Mouse (Mus musculus): ENCODE measurements around the gene Zan. TPM values are rescaled to one million over a fixed set of nuclear protein-coding genes. Genes with fewer than 3 reads are reported as not detected.

Gene Zan
- polyA plus RNA-seq, 1 experiment from 2014 or later = 0.15 TPM

- no peak for ATAC-seq (ENCODE audit: low FRiP score)
- Histone ChIP-seq H3K4me2 (replicated peaks) (no peak overlapping the region), H3K27ac (no peak overlapping the region), H3K27me3 (no peaks in the 10 kb centered on the region), H3K9ac (no peak overlapping the region), H3K36me3 (no peaks in the 10 kb centered on the region), H3K4me3 (no peak overlapping the region), H3K9me3 (replicated peaks) (no peaks in the 10 kb centered on the region), H3K4me1 (no peaks in the 10 kb centered on the region)
- 63% methylated on average over 4 of the region's 4 CpGs for WGBS
Observed at GRCm38 (mm10) chr5:137491559-137491958, 14.7 kb upstream of the Zan start.

- H3K36me3 ChIP-seq = no peaks in the 10 kb centered on the region
- no peak for ATAC-seq (ENCODE audit: low FRiP score)
- H3K4me1 ChIP-seq = peaks cover 15% of the 10 kb centered on the region
- no peak overlapping the region for H3K9ac ChIP-seq
- no peaks in the 10 kb centered on the region for H3K9me3 ChIP-seq (replicated peaks)
- 90% methylated on average over 7 of the region's 7 CpGs for WGBS
- H3K4me3 ChIP-seq = no peak overlapping the region
- H3K27me3 ChIP-seq = peaks cover 11% of the 10 kb centered on the region
- no peak overlapping the region for H3K4me2 ChIP-seq (replicated peaks)
- H3K27ac ChIP-seq = no peak overlapping the region
Observed at GRCm38 (mm10) chr5:137487616-137488015, 10.8 kb upstream of the Zan start.

GRCm38 (mm10) chr5:137485851-137486155 is 8.9 kb upstream of the Zan start:
- H3K4me1 ChIP-seq = peaks cover 18% of the 10 kb centered on the region
- peaks cover 11% of the 10 kb centered on the region for H3K27me3 ChIP-seq
- peak overlapping the region; percentile 62 for H3K4me2 ChIP-seq (replicated peaks)
- under 1% methylated on average over 17 of the region's 17 CpGs for WGBS
- H3K9me3 ChIP-seq (replicated peaks) = no peaks in the 10 kb centered on the region
- H3K27ac ChIP-seq = no peak overlapping the region
- no peaks in the 10 kb centered on the region for H3K36me3 ChIP-seq
- ATAC-seq (ENCODE audit: low FRiP score) = no peak
- H3K9ac ChIP-seq = peak overlapping the region; percentile 42
- H3K4me3 ChIP-seq = peak overlapping the region; percentile 31

- H3K27ac ChIP-seq = no peak overlapping the region
- H3K27me3 ChIP-seq = peaks cover 11% of the 10 kb centered on the region
- peaks cover 18% of the 10 kb centered on the region for H3K4me1 ChIP-seq
- 4% methylated on average over 29 of the region's 30 CpGs for WGBS
- ATAC-seq (ENCODE audit: low FRiP score) = no peak
- peak overlapping the region; percentile 62 for H3K4me2 ChIP-seq (replicated peaks)
- H3K9me3 ChIP-seq (replicated peaks) = no peaks in the 10 kb centered on the region
- no peaks in the 10 kb centered on the region for H3K36me3 ChIP-seq
- peak overlapping the region; percentile 42; the same call in 1 of the 2 replicates for H3K9ac ChIP-seq
- peak overlapping the region; percentile 31 for H3K4me3 ChIP-seq
Observed at GRCm38 (mm10) chr5:137485071-137485850, 8.4 kb upstream of the Zan start.

- H3K27ac ChIP-seq = no peak overlapping the region
- no peak overlapping the region for H3K4me3 ChIP-seq
- WGBS = 8% methylated on average over 8 of the region's 8 CpGs
Observed at GRCm38 (mm10) chr5:137481897-137482296, 5.0 kb upstream of the Zan start.

GRCm38 (mm10) chr5:137481138-137481537 is 4.3 kb upstream of the Zan start:
- Histone ChIP-seq H3K9ac (no peak overlapping the region), H3K4me3 (no peak overlapping the region), H3K27ac (no peak overlapping the region), H3K4me2 (replicated peaks) (no peak overlapping the region), H3K4me1 (peaks cover 17% of the 10 kb centered on the region), H3K36me3 (no peaks in the 10 kb centered on the region), H3K9me3 (replicated peaks) (no peaks in the 10 kb centered on the region), H3K27me3 (peaks cover 11% of the 10 kb centered on the region)
- no peak for ATAC-seq (ENCODE audit: low FRiP score)

More at GRCm38 (mm10) chr5:137481897-137482296, 5.0 kb upstream of the Zan start:
- Histone ChIP-seq H3K36me3 (no peaks in the 10 kb centered on the region), H3K4me2 (replicated peaks) (no peak overlapping the region), H3K27me3 (peaks cover 11% of the 10 kb centered on the region), H3K4me1 (peaks cover 18% of the 10 kb centered on the region), H3K9me3 (replicated peaks) (no peaks in the 10 kb centered on the region), H3K9ac (no peak overlapping the region)
- no peak for ATAC-seq (ENCODE audit: low FRiP score)

- Histone ChIP-seq H3K36me3 (no peaks in the 10 kb centered on the region), H3K27ac (no peak overlapping the region), H3K4me1 (no peaks in the 10 kb centered on the region), H3K9ac (no peak overlapping the region), H3K4me2 (replicated peaks) (no peak overlapping the region), H3K9me3 (replicated peaks) (no peaks in the 10 kb centered on the region), H3K27me3 (no peaks in the 10 kb centered on the region), H3K4me3 (no peak overlapping the region)
- 22% methylated on average over 2 of the region's 2 CpGs for WGBS
- ATAC-seq (ENCODE audit: low FRiP score) = no peak
Observed at GRCm38 (mm10) chr5:137474351-137474750, 2.5 kb downstream of the Zan start.

GRCm38 (mm10) chr5:137472252-137472904 is 4.5 kb downstream of the Zan start:
- Histone ChIP-seq H3K9me3 (replicated peaks) (no peaks in the 10 kb centered on the region), H3K27ac (no peak overlapping the region), H3K27me3 (no peaks in the 10 kb centered on the region), H3K9ac (no peak overlapping the region), H3K36me3 (no peaks in the 10 kb centered on the region), H3K4me2 (replicated peaks) (no peak overlapping the region), H3K4me3 (no peak overlapping the region), H3K4me1 (no peaks in the 10 kb centered on the region)
- WGBS = 76% methylated on average over 5 of the region's 5 CpGs
- no peak for ATAC-seq (ENCODE audit: low FRiP score)

GRCm38 (mm10) chr5:137466946-137467345 is 9.9 kb downstream of the Zan start:
- H3K9me3 ChIP-seq (replicated peaks) = no peaks in the 10 kb centered on the region
- H3K27me3 ChIP-seq = no peaks in the 10 kb centered on the region
- H3K4me2 ChIP-seq (replicated peaks) = no peak overlapping the region
- no peak for ATAC-seq (ENCODE audit: low FRiP score)
- WGBS = 90% methylated on average over 6 of the region's 6 CpGs
- no peak overlapping the region for H3K27ac ChIP-seq
- H3K9ac ChIP-seq = no peak overlapping the region
- H3K36me3 ChIP-seq = no peaks in the 10 kb centered on the region
- no peaks in the 10 kb centered on the region for H3K4me1 ChIP-seq
- H3K4me3 ChIP-seq = no peak overlapping the region

- Histone ChIP-seq H3K4me2 (replicated peaks) (no peak overlapping the region), H3K27me3 (no peaks in the 10 kb centered on the region), H3K9me3 (replicated peaks) (no peaks in the 10 kb centered on the region), H3K4me1 (no peaks in the 10 kb centered on the region), H3K4me3 (no peak overlapping the region), H3K27ac (no peak overlapping the region), H3K36me3 (no peaks in the 10 kb centered on the region), H3K9ac (no peak overlapping the region)
- ATAC-seq (ENCODE audit: low FRiP score) = no peak
- WGBS = 56% methylated on average over 3 of the region's 3 CpGs
Observed at GRCm38 (mm10) chr5:137465049-137465448, 11.8 kb downstream of the Zan start.

- no peak for ATAC-seq (ENCODE audit: low FRiP score)
- 63% methylated on average over 7 of the region's 7 CpGs for WGBS
Observed at GRCm38 (mm10) chr5:137455866-137456591, 20.8 kb downstream of the Zan start.

GRCm38 (mm10) chr5:137455206-137455605 is 21.7 kb downstream of the Zan start:
- Histone ChIP-seq H3K27me3 (no peaks in the 10 kb centered on the region), H3K36me3 (no peaks in the 10 kb centered on the region), H3K9ac (no peak overlapping the region), H3K4me2 (replicated peaks) (no peak overlapping the region), H3K4me1 (no peaks in the 10 kb centered on the region), H3K4me3 (no peak overlapping the region), H3K9me3 (replicated peaks) (no peaks in the 10 kb centered on the region), H3K27ac (no peak overlapping the region)
- ATAC-seq (ENCODE audit: low FRiP score) = no peak
- WGBS = 81% methylated on average over 6 of the region's 6 CpGs

More at GRCm38 (mm10) chr5:137455866-137456591, 20.8 kb downstream of the Zan start:
- Histone ChIP-seq H3K27me3 (no peaks in the 10 kb centered on the region), H3K9me3 (replicated peaks) (no peaks in the 10 kb centered on the region), H3K4me2 (replicated peaks) (no peak overlapping the region), H3K36me3 (no peaks in the 10 kb centered on the region), H3K27ac (no peak overlapping the region), H3K4me1 (no peaks in the 10 kb centered on the region), H3K9ac (no peak overlapping the region), H3K4me3 (no peak overlapping the region)
